In genomic region chr12:113074329-113075062, GRCm38 (mm10) we compare ENCODE assay signal across 8 mouse cellular contexts. TPM values are rescaled to one million over a fixed set of nuclear protein-coding genes. Genes with fewer than 3 reads are reported as not detected.
DNase-seq lines count a peak whose midpoint lies in the region; ATAC-seq and TF ChIP-seq lines count a peak whose summit lies in the region.

Gene Tex22 (plus strand): TSS chr12:113074502.

- intact Hi-C loops in left cerebral cortex, postnatal 36 days (cut with DNase I), result loop anchor here (2.0 kb wide), 2 partner anchors 60 to 74 kb away; partner anchors contain the start of genes Brf1 and Pacs2

- 3% methylated on average over 32 of the region's 32 CpGs for WGBS in embryonic facial prominence, embryonic 10.5 days
- WGBS in intestine, postnatal 0 days, result 3% methylated on average over 32 of the region's 32 CpGs
- 3% methylated on average over 32 of the region's 32 CpGs for WGBS in midbrain, embryonic 10.5 days

- peak; percentile 94 for DNase-seq in adrenal gland, postnatal 10 days
- peak; percentile 89 for DNase-seq in embryonic facial prominence, embryonic 10.5 days (ENCODE audit: low spot score)
- peak; percentile 19 for DNase-seq in gonadal fat pad, adult 2 months (ENCODE audit: low read depth)
- DNase-seq in left cerebral cortex, postnatal 36 days (ENCODE audit: low spot score in 2 of 2), result peak; percentile 86 to 87
- DNase-seq in midbrain, embryonic 10.5 days (ENCODE audit: low spot score), result peak; percentile 84
- peak; percentile 89 for DNase-seq in right cerebral cortex, postnatal 4 days
- DNase-seq in yolk sac, embryonic 10.5 days (ENCODE audit: low spot score), result peak; percentile 78

- H3K4me2 ChIP-seq in intestine, postnatal 0 days (replicated peaks; ENCODE audit: low read depth), result peak within 1 kb of the TSS; percentile 96

- H3K9me3 ChIP-seq in embryonic facial prominence, embryonic 10.5 days, result no peaks in the 10 kb centered on the region
- H3K9me3 ChIP-seq in intestine, postnatal 0 days (ENCODE audit: control insufficient read depth), result no peaks in the 10 kb centered on the region
- no peaks in the 10 kb centered on the region for H3K9me3 ChIP-seq in midbrain, embryonic 10.5 days (replicated peaks)

- no peak for TF ChIP-seq CTCF in intestine, postnatal 0 days (IDR thresholded peaks at IDR 0.05; ENCODE audit: low read depth)

- peak; percentile 81 for ATAC-seq in intestine, postnatal 0 days

- peak within 1 kb of the TSS; percentile 55 for H3K9ac ChIP-seq in intestine, postnatal 0 days (ENCODE audit: low read depth, low read length)

- no peaks in the 10 kb centered on the region for H3K27me3 ChIP-seq in embryonic facial prominence, embryonic 10.5 days (replicated peaks; ENCODE audit: low read depth, poor library complexity, severe bottlenecking)
- no peaks in the 10 kb centered on the region for H3K27me3 ChIP-seq in intestine, postnatal 0 days (replicated peaks; ENCODE audit: control insufficient read depth, insufficient read depth, low read length)
- H3K27me3 ChIP-seq in midbrain, embryonic 10.5 days (ENCODE audit: low read depth, poor library complexity, severe bottlenecking), result no peaks in the 10 kb centered on the region

- H3K4me3 ChIP-seq in embryonic facial prominence, embryonic 10.5 days, result peak within 1 kb of the TSS; percentile 67
- H3K4me3 ChIP-seq in intestine, postnatal 0 days (ENCODE audit: low read depth, low read length), result peak within 1 kb of the TSS; percentile 48
- H3K4me3 ChIP-seq in midbrain, embryonic 10.5 days, result peak within 1 kb of the TSS; percentile 66

- peak within 1 kb of the TSS; percentile 89 for H3K27ac ChIP-seq in embryonic facial prominence, embryonic 10.5 days (replicated peaks)
- peak within 1 kb of the TSS; percentile 76 for H3K27ac ChIP-seq in intestine, postnatal 0 days (ENCODE audit: low read depth, low read length)
- peak within 1 kb of the TSS; percentile 91 for H3K27ac ChIP-seq in midbrain, embryonic 10.5 days (replicated peaks)

- peaks cover 28% of the 10 kb centered on the region for H3K36me3 ChIP-seq in embryonic facial prominence, embryonic 10.5 days (replicated peaks)
- H3K36me3 ChIP-seq in intestine, postnatal 0 days (ENCODE audit: control insufficient read depth, insufficient read depth), result peaks cover 20% of the 10 kb centered on the region
- H3K36me3 ChIP-seq in midbrain, embryonic 10.5 days, result peaks cover 30% of the 10 kb centered on the region

- H3K4me1 ChIP-seq in embryonic facial prominence, embryonic 10.5 days, result peaks cover 27% of the 10 kb centered on the region
- H3K4me1 ChIP-seq in intestine, postnatal 0 days (replicated peaks; ENCODE audit: control insufficient read depth, insufficient read depth, low read length), result no peaks in the 10 kb centered on the region; the same call in 1 of the 2 replicates
- H3K4me1 ChIP-seq in midbrain, embryonic 10.5 days, result peaks cover 26% of the 10 kb centered on the region

RNA-seq across cellular contexts. Expression of gene Tex22, which starts in this region (rescaled TPM):
- total RNA-seq in adrenal gland, postnatal 10 days (2021), result not detected
- polyA plus RNA-seq in embryonic facial prominence, embryonic 10.5 days (2016; fragmentation: Nextera tagmentation; extraction: Ambion mirVana), result not detected in 2 replicates
- polyA plus RNA-seq in gonadal fat pad, adult 2 months (2012; rRNA removed), result 1.1 and 2.4 TPM in 2 replicates
- not detected in 2 replicates for polyA plus RNA-seq in intestine, postnatal 0 days (2015; fragmentation: Nextera tagmentation; extraction: Ambion mirVana)
- under 1 TPM; 0.35 to 0.52 TPM for total RNA-seq in left cerebral cortex, postnatal 36 days (2021)
- not detected in 2 replicates for polyA plus RNA-seq in midbrain, embryonic 10.5 days (2016; fragmentation: Nextera tagmentation; extraction: Ambion mirVana)

Comparison
In these comparisons a context has a peak if more than half of its experiments do, and no peak if none do; other contexts are left out.
1. Peak in every context shown above with its lines: DNase-seq, ATAC-seq, H3K4me3 ChIP-seq and H3K27ac ChIP-seq.
2. Peak in DNase-seq in adrenal gland, postnatal 10 days; RNA of the gene not detected or under 1 TPM.
3. Peak in DNase-seq, H3K4me3 ChIP-seq and H3K27ac ChIP-seq in embryonic facial prominence, embryonic 10.5 days; RNA of the gene not detected or under 1 TPM.
4. Peak in ATAC-seq, H3K4me3 ChIP-seq, H3K27ac ChIP-seq, H3K9ac ChIP-seq and H3K4me2 ChIP-seq in intestine, postnatal 0 days; RNA of the gene not detected or under 1 TPM.
5. Peak in DNase-seq in left cerebral cortex, postnatal 36 days; RNA of the gene not detected or under 1 TPM.
6. Peak in DNase-seq, H3K4me3 ChIP-seq and H3K27ac ChIP-seq in midbrain, embryonic 10.5 days; RNA of the gene not detected or under 1 TPM.
7. DNase-seq: peak in every context shown above with its lines; median percentile 94 in adrenal gland, postnatal 10 days; 89 in embryonic facial prominence, embryonic 10.5 days; 89 in right cerebral cortex, postnatal 4 days; 86 in left cerebral cortex, postnatal 36 days; 84 in midbrain, embryonic 10.5 days; 78 in yolk sac, embryonic 10.5 days; 19 in gonadal fat pad, adult 2 months.